Mouse (Mus musculus): ENCODE results near the gene Hoxa10.

Hoxa10 gene

DNA sequence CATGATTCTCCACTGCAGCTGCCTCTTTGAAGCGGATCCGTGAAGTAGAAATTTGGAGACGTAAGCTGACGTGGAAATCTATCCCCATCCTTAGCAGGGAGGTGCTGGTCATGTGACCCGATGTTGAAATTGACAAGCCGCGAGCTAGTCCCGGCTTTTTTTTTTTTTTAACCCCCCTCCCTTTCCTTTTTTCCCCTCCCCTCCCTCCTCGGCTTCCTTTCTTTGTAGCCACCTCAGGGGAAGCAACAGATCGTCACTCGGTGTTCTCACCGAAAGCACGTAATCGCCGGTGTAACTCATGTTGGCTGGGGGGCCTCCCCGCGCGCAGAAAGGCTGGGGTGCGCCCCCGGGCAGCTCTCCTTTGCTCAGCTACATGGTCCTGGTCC, 5.1 kb upstream of the Hoxa10 start, which contains the start of gene Hoxa11:
TSS of gene Hoxa11 (minus strand) at position 54 of the 386 bp plus-strand sequence.
- DNase-seq (ENCODE audit: low read depth, low spot score): no peak

DNA sequence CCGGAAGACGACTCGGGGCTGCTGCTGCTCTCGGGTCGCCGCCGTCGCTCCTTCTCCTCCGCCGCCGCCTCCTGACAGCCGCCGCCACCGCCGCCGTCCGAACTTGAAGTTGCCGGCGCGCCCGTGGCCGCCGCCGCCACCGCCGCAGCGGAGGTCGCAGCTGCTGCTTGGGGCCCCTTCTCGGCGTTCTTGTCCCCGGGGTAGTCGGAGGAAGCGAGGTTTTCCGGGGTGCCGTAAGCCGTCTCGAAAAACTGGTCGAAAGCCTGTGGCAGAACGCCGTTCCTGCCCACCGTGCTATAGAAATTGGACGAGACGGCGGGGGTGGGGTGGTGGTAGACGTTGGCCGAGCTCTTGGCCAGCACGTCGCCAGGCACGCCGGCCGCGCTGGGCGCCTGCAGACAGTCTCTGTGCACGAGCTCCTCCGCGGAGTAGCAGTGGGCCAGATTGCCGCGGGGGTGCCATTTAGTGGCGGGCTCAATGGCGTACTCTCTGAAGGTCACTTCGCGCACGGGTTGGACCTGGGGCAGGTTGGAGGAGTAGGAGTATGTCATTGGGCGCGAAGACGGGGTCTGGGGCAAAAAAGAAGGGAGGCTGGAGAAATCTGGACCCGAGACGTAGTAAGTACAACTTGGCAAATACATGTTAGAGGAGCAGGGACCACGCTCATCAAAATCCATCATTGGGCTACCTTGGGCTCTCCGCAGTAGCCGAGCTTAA, 4.5 kb upstream of the Hoxa10 start:
- peak; percentile 57 for DNase-seq (ENCODE audit: low read depth, low spot score)

DNA sequence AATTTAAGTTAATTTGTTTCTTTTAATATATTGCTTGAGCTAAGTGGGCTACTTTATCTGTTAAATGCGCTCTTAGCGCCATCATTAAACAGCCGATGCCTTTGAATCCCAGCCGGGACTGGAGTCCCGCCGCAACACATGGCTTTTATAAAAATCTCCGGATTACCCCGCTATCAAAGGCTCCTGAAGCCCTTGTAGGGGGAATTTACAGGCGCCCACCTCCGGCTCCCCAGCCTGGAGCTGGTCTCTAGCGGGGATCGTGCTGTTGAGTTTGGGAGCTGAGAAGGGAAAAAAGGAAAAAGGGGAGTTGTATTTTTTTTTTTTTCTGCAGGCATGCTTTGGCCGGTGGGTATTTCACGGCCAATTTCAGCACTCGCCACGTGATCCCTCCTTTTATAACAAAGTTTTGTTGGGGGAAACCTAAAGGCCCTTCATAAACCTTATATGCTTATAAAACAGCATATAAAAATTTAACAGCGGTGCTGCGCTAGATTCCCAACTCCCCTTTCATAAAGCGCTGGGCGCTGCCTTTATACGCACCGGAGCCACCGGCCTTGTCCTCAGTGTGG, 3.9 kb upstream of the Hoxa10 start:
- no peak for DNase-seq (ENCODE audit: low read depth, low spot score)

DNA sequence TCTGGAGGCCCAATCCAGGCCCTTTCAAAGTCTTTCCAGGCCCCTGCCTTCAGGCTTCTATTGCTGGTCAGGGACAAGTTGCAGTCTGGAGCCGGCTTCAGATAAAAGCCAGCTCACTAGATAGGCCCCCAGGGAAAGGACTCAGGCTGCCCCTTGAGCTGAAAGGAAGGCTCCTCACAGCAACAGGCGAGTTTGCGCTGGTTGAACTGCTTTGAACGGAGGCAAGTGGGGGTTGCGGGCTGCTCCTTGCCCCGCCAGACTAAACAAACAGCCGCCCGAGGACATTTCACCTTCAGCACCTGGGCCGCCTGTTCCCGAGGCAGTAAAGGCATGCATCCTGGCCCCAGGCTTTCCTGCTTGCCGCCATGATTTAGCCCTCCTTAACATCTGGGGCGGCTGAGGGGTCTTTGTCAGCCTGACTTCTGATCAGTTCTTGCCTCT, 3.0 kb upstream of the Hoxa10 start:
- DNase-seq (ENCODE audit: low read depth, low spot score): peak; percentile 26

DNA sequence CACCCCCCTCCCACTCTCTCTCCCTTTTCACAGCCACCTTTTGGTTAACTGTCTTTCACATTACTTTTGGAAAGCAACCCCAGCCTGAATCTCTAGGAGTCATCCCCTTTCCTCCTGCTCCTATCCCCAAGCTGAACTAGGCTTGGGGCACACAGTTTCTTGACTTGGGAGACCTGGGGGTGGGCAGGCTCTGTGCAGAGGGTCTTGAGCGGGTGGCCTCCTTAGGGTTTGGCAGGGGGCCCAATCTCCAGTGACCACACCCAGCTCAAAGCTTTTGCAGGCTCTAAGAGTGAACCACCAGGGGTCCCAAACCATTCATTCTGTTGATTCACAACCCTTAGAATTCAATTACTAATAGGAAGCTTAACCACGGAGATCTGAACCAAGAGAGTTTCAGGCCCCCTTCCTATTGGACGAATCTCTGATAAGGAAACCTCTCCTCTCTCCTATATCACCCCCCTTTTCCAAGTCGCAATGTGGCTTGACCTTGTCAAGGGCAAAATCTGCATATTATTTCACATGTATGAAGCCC, 2.2 kb upstream of the Hoxa10 start:
- peak; percentile 38 for DNase-seq (ENCODE audit: low read depth, low spot score)

DNA sequence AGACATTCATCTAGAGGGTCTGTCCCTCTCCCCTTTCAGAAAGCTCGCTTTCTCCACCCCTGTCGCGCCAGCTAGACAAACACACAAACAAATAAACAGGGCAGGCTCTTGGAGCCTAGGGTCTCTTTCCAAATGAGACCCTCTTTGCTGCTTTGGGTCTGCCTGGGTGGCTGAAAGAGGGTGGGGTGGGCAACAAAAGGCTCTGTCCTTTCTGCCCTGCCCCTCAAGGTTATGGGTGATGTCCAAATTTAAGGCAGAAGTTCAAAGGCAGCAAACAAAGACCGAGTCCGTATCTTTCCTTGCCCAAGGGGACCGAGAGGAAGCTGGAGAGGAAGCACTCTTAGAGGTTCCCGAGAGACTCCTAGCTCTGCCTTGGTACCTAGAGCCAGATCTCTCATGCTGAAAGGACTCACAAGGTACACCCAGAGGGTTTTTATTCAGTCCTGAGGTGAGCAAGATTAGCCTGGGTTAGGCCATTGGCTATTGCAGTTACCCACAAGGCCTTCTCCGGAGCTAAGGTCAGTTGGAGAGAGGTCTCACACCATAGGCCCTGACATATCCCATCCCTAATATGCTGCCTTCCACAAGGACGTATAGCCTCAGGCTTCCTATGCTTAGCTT, 457 bp upstream of the Hoxa10 start:
- no peak for DNase-seq (ENCODE audit: low read depth, low spot score)

DNA sequence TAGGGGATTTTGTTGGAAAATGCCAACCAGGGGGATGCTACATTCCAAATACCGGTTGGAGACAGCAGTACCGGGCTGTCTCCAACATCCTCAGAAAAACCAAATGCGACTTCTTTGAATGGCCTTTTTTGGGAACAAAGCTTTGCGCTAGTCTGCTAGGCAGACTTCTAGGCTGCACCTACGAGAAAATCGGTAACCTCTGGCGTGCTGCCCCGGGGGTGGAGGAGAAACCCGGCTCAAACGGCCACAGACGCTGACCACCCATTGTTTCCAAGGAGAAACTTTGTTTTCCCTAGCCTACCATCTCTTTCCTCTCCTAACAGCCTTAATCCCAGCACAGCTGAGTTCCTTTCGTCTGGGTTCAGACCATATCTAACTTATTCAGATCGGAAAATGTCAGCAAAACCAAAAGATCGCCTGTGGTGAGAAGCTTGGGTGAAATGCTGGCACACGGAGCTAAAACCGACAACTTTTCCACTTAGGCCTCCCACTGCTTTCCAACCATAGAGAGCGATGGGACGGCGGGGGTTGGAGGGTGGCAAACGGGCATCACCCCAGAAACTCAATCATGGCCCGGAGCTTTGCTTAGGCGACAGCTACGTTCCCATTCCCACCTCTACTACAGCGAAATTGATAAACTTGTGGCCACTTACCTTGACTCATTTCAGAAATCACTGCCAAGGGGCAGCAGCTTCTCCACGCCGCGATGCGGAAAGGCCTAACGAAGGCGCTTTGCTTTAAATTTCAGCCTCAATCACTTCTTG, 847 bp downstream of the Hoxa10 start:
- DNase-seq (ENCODE audit: low read depth, low spot score): no peak

DNA sequence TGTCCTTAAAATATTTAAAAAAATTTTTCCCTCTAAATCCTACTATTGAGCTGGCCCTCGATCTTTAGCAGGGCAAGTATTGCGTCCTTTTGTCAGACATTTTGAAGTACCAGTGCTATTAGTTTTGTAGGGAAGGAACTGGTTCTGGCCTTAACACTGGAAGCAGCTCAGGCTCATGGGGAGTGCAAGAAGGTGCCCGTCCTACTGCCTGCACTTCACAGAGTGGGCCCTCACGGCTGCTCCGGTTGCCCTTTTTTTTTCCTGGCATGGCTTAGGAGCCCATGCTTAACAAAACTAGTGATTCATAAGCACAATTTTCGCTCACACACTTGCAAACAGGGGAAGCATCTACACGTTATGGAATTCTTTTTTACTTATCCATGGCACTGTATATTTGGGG, 1.7 kb downstream of the Hoxa10 start:
- DNase-seq (ENCODE audit: low read depth, low spot score): no peak

DNA sequence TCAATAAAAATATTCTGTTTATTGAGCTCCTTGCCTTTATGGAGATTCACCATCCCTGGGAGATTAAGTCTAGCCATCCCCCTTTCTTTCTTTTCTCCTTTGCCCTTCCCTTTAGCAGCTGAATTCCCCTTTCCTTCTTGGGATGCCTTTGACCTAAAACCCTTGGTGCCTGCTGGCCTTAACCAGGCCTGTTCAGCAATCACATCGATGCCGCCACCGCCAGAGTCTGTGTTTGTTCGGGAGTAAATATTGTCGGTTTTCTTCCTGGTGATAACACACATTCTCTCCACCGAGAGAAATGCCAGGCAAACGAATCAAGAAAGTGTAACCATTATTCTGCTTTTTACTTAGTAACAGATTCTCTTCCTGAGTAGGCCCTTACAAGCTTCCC, 2.5 kb downstream of the Hoxa10 start:
- no peak for DNase-seq (ENCODE audit: low read depth, low spot score)

DNA sequence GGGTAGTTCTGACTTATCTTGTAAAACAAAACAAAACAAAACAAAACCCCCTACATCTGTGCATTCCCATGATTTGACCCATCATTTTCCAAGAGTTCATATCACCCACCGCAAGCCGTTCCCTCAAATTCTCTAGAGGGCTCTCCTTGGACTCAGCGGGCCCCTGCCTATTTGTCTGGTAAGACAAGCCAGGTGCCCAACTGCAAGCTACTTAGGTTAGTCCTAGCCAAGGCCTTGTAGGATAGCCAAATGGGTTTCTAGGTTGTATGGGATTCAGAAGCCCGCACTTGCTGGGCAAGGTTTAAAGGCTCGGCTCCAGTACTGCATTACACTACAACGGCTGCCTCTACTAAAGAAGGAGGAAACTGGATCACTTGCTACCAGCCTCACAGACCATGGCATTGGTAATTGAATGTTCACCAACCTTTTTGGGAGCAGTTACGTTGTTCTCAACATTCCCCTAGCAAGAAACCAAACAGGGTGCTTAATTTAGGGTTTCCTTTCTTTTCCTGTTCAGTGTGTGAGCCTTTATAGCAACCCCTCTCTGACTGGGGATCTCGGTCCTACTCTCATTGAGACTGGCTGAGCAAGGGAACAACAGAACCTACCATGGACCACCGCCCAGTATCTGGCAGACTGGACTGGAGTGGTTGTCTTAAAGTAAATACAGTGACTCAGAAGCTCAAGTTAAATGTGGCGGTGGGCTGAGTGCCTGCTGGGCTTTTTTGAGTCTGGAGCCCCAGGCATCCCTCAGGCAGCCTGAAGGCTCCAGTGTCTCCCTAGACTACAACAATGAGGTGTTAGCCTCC, 3.1 kb downstream of the Hoxa10 start:
- no peak for DNase-seq (ENCODE audit: low read depth, low spot score)

DNA sequence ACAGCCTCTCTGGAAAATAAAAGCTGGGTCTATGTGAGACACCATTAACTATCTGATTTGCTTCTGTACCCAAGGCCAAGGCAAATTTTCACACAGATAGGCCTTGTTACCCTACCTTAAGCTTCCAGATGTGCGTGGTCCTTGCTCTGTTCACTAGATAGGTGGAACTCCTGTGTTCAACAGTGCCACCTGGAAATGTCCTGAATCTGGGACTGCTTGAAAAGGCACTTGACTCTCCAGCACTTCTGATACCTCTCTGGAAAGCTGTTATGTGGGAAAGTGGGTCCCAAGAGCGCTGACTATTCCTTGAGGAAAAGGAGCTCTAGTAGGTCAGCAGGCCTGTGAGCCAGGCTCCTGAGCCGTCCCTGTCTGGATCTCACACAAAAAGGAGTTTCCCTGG, 3.8 kb downstream of the Hoxa10 start:
- no peak for DNase-seq (ENCODE audit: low read depth, low spot score)

DNA sequence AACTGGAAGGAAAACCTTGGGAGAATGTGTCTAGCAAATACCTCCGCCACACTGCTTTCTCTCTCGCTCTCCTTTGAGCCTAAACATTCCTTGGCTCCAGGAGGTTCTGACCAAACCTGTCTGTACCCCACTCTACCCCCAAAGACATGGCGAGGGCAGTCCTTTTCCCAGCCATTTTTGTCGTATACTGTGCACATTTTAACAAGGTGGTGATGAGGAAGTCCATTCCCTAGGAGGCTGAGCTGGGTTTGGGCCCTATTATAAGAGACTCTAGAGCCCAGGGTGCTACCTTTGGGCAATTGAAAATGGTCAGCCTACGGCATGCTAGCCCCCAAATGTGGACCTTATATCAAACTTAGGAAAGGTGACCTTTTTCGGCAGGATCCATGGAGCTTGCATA, 4.8 kb downstream of the Hoxa10 start:
- DNase-seq (ENCODE audit: low read depth, low spot score): no peak

DNA sequence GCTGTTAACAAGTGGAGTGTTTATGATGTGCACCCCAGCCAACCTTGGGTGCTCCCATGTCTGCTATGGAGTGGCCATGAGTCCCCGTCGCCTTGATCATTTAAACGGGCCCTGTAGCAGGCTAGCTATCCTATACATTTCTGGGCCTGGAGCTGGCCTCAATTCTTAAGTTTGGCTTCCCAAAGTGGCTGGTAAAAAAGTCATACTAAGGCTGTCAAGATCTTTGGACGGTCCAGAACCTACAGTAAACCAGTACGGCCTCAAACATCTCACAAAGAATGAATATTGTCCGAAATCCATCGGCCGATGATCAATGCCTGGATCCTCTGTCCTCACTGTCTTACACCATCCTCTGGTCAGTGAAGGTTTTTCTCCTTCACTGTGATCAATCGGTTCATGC, 5.4 kb downstream of the Hoxa10 start:
- DNase-seq (ENCODE audit: low read depth, low spot score): no peak

DNA sequence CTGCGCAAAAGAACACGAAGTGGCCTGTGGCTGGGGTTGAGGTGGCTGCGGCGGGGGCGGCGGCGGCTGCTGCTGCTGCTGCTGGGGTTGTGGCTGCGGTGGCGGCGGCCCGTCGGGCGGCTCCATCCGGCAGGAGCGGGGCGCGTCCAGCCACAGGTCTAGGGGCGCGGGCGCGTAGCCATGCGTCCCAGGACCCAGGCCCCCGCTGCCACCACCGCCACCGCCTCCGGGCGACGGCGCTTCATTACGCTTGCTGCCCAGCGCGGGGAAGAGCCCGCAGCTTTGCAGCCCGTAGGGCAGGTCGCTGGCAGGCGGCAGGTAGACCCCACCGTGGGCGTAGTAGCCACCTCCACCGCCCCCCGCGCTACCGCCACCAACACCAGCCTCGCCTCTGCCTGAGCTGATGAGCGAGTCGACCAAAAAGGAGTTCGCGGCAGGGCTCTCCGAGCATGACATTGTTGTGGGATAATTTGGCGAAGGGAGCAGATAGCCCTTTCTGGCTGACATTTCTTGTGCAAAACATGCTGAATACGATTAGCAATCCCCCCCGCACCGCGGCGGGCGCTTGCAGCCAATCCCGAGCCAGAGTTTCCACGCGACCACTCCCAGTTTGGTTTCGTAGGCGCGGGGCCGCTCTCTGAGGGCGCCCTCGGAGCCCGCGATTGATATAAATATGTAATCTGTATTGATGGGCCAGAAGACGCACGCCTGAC, 6.1 kb downstream of the Hoxa10 start:
- peak; percentile 54 for DNase-seq (ENCODE audit: low read depth, low spot score)

DNA sequence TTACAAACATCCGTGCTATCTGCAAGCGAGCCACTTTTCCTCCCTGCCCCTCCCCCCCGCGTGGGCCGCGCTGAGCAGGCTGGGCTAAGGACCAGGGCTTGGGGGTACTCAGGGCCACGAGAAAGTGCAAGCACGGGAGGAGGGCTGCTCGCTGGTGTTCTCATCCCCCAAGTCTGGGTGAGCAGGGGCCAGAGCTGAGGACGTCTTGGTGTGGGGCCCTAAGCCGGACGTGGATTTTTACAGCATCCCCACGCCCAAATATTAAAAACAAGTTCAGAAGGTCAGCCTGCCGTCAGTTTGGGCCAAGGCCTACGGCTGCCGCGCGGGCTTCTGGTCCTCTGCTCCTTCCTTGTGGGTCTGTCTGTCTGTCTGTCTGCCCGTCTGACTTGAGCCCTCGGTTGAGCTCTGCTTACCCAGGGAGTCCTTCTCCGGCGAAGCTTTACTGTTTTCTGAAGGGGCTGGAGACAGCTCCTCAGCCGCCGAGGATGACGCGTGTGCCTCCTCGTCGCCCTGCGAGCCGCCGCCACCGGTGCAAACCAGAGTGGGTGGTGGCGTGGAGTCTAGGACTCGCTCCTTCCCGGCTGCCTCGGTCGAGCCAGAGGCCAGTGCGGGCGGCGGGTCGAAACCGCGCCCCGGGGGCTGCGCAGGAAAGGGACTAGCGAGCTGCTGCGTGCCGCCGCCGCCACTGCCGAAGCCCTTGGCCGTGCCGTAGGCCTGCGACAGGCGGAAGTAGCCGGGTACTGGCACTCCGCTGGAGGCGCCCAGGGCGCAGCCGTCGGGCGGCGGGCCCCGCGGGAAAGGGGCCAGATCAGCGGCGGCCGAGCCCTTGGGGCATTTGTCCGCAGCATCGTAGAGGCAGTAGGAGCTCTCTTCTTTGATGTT, 6.9 kb downstream of the Hoxa10 start:
- peak; percentile 55 for DNase-seq (ENCODE audit: low read depth, low spot score)

DNA sequence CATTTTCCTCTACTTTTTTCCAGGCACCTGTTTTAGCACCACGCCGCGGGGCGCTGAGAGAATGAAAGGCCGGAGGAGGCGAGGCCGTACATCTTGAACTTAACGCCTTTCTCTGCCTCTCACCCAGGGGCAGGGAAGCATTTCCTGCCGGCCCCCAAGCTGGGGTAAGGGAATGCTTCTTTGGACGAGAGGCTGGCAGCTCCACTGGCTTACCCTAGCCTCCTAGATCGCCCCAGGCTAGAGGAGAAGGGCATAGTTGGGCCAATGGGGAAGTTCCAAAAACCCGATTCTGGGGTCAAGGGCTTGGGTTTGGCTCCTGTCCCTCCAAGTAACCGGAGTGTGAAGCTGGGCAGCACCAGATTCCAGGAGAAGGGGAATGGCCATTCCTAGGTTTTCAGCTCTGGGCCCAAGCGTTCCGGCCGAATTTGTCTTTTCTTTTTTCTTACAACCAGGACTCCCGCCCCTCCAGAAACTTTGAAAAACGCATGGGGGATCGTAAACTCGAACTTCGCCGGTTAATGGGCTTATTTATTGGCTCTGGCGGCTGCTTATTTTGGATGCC, 7.6 kb downstream of the Hoxa10 start:
- DNase-seq (ENCODE audit: low read depth, low spot score): no peak

DNA sequence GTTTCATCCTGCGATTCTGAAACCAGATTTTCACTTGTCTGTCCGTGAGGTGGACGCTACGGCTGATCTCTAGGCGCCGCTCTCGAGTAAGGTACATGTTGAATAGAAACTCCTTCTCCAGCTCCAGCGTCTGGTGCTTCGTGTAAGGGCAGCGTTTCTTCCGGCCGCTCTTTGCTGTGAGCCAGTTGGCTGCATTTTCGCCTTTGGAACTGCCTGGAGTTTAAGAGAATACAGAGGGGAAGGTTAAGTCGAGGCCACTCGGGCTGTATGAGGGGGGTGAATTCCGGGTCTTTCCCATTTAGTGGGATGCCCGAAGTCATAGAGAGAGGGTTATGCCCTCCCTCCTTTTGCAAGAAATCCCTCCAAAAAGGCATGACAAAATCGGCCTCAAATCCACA, 8.1 kb downstream of the Hoxa10 start:
- peak; percentile 83 for DNase-seq (ENCODE audit: low read depth, low spot score)

DNA sequence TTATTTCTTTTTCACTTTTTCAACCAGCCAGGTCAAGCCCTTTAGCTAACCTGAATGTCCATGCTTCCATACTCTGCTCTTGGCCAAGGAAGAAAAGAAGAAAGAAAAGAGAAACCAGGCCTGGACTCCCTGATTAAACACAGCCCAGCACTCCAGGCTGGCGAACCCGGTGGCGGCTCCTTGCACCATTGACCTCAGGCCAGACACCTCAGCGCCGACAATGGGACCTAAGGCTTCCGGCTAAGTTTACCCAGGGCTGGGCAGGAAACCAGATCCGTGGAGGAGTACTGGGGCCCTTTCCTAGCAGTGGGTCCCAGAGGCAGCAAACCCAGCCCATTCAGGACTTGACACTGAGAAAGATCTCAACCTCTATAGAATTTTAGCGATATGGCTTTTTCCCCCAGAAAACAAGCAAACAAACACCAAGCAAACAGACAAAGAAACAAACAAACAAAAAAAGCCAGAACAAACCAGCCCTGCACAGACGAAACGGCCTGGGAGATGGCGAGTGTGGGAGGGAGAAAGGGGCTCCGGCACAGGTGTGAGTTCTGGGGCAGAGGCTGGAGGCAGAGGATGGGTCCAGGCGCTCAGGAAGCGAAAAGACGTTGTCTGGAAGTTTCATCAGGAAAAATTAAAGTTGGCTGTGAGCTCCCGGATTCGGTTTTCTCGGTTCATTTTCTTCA, 8.6 kb downstream of the Hoxa10 start:
- DNase-seq (ENCODE audit: low read depth, low spot score): peak; percentile 52

Measured in R1 (cell line).